Mouse (Mus musculus): ENCODE data around the gene Kmt2e. TPM values are rescaled to one million over a fixed set of nuclear protein-coding genes. Genes with fewer than 3 reads are reported as not detected.

Kmt2e gene
- polyA plus RNA-seq, 1 experiment from 2014 or later, result 45.3 TPM

GRCm38 (mm10) chr5:23401368-23401767, 32.9 kb upstream of the Kmt2e start:
- Histone ChIP-seq H3K36me3 (ENCODE audit: inconsistent target) (no peaks in the 10 kb centered on the region), H3K27ac (no peak overlapping the region), H3K4me3 (ENCODE audit: inconsistent target) (no peak overlapping the region), H3K79me2 (ENCODE audit: inconsistent target) (no peaks in the 10 kb centered on the region)
- 99% methylated on average over 9 of the region's 9 CpGs for WGBS (ENCODE audit: missing documents)

DNA sequence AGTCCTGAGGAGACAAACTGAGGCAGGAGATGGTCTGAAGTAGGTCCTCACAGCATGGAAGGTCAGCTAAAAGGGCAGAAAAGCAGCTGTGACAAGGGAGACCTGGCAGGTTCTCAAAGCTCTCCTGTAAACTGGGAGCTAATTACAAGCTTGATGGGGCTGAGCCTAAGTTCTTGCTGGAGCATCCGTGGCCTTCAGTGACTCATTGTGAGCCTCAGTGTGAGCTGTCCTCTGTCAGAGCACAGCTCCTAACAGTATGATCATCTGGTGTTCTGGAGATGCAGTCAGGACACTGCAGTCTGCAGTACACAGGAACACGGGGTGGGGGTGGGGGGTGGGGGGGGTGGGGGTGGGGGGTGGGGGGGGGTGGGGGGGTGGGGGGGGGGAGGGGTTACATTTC, 32.2 kb upstream of the Kmt2e start:
- Histone ChIP-seq H3K27ac (no peak overlapping the region), H3K79me2 (ENCODE audit: inconsistent target) (no peaks in the 10 kb centered on the region), H3K4me3 (ENCODE audit: inconsistent target) (no peak overlapping the region), H3K36me3 (ENCODE audit: inconsistent target) (no peaks in the 10 kb centered on the region)
- WGBS (ENCODE audit: missing documents), result no CpG with 5 or more reads among the region's 2 CpGs

- H3K27ac ChIP-seq, result no peak overlapping the region
- H3K79me2 ChIP-seq (ENCODE audit: inconsistent target), result no peaks in the 10 kb centered on the region
- no peak overlapping the region for H3K4me3 ChIP-seq (ENCODE audit: inconsistent target)
- 89% methylated on average over 11 of the region's 11 CpGs for WGBS (ENCODE audit: missing documents)
- H3K36me3 ChIP-seq (ENCODE audit: inconsistent target), result no peaks in the 10 kb centered on the region
Measured at GRCm38 (mm10) chr5:23403161-23403560, 31.1 kb upstream of the Kmt2e start.

GRCm38 (mm10) chr5:23405666-23406404, 28.4 kb upstream of the Kmt2e start:
- Histone ChIP-seq H3K27ac (no peak overlapping the region), H3K4me3 (ENCODE audit: inconsistent target) (no peak overlapping the region), H3K36me3 (ENCODE audit: inconsistent target) (no peaks in the 10 kb centered on the region), H3K79me2 (ENCODE audit: inconsistent target) (no peaks in the 10 kb centered on the region)
- 92% methylated on average over 12 of the region's 12 CpGs for WGBS (ENCODE audit: missing documents)

DNA sequence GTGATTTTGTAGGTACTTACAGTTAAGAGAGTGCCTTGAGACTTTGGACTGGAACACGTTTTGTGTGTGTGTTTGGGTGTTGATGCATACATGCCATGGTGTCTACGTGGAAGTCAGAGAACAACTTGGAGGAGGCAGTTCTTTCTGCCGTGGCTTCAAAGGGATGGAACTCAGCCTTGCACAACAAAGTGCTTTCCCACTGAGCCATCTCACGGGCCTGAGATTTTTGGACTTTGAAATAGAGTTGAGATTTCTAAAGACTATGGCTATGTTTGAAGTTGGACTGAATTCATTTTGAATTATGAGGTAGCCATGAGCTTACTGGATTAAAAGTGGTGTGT, 27.9 kb upstream of the Kmt2e start:
- 82% methylated on average over 4 of the region's 4 CpGs for WGBS (ENCODE audit: missing documents)
- no peak overlapping the region for H3K4me3 ChIP-seq (ENCODE audit: inconsistent target)
- no peak overlapping the region for H3K27ac ChIP-seq
- H3K79me2 ChIP-seq (ENCODE audit: inconsistent target), result peaks cover 3% of the 10 kb centered on the region; the same call in 1 of the 2 replicates
- H3K36me3 ChIP-seq (ENCODE audit: inconsistent target), result no peaks in the 10 kb centered on the region

DNA sequence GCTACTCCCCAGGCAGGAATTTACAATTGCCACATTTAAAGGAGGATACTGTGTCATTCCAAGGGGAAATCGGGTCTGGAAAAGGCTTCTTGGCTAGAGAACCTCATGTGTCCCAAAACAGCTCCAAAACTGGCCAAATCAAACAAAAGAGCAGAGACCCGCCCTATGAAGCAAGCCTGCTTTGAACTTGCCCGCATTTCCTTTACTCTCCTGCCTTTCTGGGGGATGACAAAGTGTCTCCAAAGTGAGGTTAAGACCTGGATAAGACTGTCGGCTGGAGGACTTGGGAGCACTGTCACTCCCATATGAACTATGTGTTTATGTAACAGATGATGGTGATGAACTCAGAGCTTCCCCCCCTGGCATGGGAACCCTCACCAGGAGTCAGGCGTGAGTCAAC, 26.1 kb upstream of the Kmt2e start:
- 93% methylated on average over 5 of the region's 5 CpGs for WGBS (ENCODE audit: missing documents)
- no peak overlapping the region for H3K27ac ChIP-seq
- no peaks in the 10 kb centered on the region for H3K36me3 ChIP-seq (ENCODE audit: inconsistent target)
- peaks cover 19% of the 10 kb centered on the region; the same call in 1 of the 2 replicates for H3K79me2 ChIP-seq (ENCODE audit: inconsistent target)
- no peak overlapping the region for H3K4me3 ChIP-seq (ENCODE audit: inconsistent target)

DNA sequence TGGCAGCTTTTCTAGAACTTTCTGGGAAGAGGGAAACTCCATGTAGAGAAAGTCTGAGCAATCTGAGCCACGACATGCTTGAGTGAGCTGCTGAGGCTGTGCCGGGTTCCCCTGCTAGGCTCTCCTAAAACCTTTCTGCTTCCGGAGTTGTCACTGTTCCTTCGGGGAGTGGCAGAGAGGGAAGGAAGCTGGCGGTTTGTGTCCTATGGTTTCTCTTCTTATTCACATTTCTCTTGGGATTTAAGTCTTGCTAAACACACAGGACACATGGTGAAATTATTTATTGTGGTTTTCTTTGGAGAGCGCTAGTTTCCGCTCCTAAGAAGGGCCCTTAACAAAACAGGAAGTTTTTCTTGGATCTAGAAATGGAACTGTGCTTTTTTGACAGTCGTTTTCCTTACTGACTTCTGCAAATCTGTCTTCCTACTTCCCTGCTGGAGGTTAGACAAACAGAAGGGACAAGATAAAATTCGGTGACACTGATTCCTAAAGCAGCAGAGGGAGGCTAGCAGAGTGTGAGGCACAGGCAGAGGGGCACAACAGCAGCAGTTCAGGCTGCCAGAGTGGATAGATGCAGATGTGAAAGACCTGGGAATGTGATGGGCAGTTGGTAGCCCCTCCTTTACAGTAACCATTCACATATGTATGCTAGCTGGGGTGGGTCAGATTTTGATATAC, 24.1 kb upstream of the Kmt2e start:
- Histone ChIP-seq H3K27ac (peak overlapping the region; percentile 82), H3K79me2 (ENCODE audit: inconsistent target) (peaks cover 39% of the 10 kb centered on the region), H3K4me3 (ENCODE audit: inconsistent target) (no peak overlapping the region), H3K36me3 (ENCODE audit: inconsistent target) (no peaks in the 10 kb centered on the region)
- WGBS (ENCODE audit: missing documents), result 4% methylated on average over 9 of the region's 9 CpGs

DNA sequence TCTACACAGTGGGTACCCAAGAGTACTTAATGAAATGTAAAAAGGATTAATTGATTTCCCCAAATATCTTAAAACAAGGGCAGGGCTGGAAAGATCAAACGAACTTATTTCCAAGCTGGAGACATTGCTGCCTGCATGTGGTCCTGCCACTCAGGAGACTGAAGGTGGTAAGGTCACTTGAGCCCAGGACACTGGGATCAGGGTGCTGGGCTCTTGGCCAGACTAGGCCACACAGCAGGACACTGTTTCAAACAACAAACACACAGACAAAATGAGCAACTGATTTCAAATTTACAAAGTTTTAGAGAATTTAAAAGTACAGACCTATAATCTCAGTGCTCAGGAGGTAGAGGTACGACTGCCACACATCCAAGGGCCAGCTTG, 23.5 kb upstream of the Kmt2e start:
- Histone ChIP-seq H3K27ac (peak overlapping the region; percentile 82), H3K4me3 (ENCODE audit: inconsistent target) (no peak overlapping the region), H3K79me2 (ENCODE audit: inconsistent target) (peaks cover 45% of the 10 kb centered on the region), H3K36me3 (ENCODE audit: inconsistent target) (no peaks in the 10 kb centered on the region)
- 67% methylated on average over 2 of the region's 2 CpGs for WGBS (ENCODE audit: missing documents)

- H3K36me3 ChIP-seq (ENCODE audit: inconsistent target), result no peaks in the 10 kb centered on the region
- H3K27ac ChIP-seq, result no peak overlapping the region
- peaks cover 54% of the 10 kb centered on the region for H3K79me2 ChIP-seq (ENCODE audit: inconsistent target)
- 94% methylated on average over 10 of the region's 10 CpGs for WGBS (ENCODE audit: missing documents)
- H3K4me3 ChIP-seq (ENCODE audit: inconsistent target), result no peak overlapping the region
Measured at GRCm38 (mm10) chr5:23411640-23412039, 22.6 kb upstream of the Kmt2e start.

DNA sequence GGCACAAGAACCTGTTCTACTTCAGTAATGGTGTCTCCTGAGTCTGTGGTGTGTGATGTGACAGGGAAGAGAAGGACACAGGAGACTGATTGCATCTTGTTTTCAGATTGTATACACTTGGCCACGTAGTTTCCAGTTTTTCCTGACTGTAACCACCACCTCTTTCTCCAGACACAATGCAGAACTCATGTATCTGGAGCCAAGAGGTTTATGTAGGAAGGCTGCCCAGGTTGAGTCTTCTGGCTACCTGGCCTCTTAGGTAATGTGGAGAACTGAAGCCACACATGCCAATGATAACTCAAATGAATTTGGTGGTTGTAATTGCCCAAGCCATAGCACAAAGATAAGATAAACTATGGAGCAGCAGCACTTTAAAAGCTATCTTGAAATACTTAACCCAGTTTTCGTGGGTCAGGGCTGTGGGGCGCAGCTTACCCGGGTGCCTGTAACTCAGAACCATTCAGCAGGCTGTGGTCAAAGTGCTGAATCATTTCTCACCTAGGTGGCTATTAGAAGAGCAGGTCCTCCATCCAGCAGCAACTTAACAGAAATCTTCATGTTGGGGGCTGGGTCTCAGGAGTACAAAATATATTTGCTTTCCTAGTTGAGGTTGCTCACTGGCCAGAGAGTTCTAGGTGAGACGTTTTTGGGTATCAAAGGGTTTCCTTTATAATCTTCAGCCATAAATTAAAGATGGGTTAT, 21.8 kb upstream of the Kmt2e start:
- H3K36me3 ChIP-seq (ENCODE audit: inconsistent target), result no peaks in the 10 kb centered on the region
- H3K4me3 ChIP-seq (ENCODE audit: inconsistent target), result no peak overlapping the region
- H3K79me2 ChIP-seq (ENCODE audit: inconsistent target), result peaks cover 62% of the 10 kb centered on the region
- no peak overlapping the region for H3K27ac ChIP-seq
- WGBS (ENCODE audit: missing documents), result 66% methylated on average over 4 of the region's 5 CpGs

GRCm38 (mm10) chr5:23413058-23413457, 21.2 kb upstream of the Kmt2e start:
- H3K27ac ChIP-seq, result no peak overlapping the region
- H3K4me3 ChIP-seq (ENCODE audit: inconsistent target), result no peak overlapping the region
- 77% methylated on average over 4 of the region's 4 CpGs for WGBS (ENCODE audit: missing documents)
- H3K79me2 ChIP-seq (ENCODE audit: inconsistent target), result peaks cover 66% of the 10 kb centered on the region
- no peaks in the 10 kb centered on the region for H3K36me3 ChIP-seq (ENCODE audit: inconsistent target)

DNA sequence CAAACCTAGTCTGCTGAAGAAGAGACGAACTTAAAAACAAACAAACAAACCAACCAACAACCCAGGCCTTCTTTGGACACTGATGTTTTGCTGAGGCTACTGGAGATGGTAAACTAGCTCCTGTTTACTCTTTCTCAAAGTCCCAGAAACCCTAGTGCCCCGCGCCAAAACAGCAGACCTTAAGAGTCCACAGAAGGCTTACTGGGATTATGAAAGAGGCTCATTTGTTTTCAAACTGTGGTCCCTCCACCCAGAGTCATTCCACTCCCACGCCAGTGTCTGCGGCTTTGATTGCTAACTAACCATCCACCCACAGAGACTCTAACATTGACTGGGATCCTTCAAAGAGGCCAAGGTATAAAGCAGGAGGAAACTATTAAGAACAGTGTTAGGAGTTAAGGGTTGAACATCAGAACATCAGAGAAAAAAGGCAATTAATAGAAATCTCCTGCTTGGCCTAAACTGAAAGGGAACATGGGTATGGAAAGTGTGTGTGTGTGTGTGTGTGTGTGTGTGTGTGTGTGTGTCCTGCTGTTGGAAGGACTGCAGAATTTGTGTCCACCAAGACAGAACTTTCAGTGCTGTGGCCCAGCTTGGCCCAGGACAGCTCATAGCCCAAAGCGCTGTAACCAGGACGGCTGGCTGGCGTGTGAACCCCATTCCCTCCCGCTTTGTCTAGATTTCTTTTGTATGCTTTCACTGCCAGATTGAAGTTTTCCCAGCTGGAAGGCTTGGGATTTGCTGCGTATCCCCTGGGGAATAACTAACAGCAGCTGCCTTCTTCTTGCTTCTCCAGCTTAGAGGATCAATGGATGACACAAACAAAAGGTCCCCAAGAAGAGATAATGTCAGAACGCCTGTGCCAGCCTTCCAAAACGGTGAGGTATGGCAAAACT, 20.4 kb upstream of the Kmt2e start:
- 91% methylated on average over 12 of the region's 12 CpGs for WGBS (ENCODE audit: missing documents)
- Histone ChIP-seq H3K4me3 (ENCODE audit: inconsistent target) (no peak overlapping the region), H3K27ac (no peak overlapping the region), H3K79me2 (ENCODE audit: inconsistent target) (peaks cover 66% of the 10 kb centered on the region), H3K36me3 (ENCODE audit: inconsistent target) (no peaks in the 10 kb centered on the region)

DNA sequence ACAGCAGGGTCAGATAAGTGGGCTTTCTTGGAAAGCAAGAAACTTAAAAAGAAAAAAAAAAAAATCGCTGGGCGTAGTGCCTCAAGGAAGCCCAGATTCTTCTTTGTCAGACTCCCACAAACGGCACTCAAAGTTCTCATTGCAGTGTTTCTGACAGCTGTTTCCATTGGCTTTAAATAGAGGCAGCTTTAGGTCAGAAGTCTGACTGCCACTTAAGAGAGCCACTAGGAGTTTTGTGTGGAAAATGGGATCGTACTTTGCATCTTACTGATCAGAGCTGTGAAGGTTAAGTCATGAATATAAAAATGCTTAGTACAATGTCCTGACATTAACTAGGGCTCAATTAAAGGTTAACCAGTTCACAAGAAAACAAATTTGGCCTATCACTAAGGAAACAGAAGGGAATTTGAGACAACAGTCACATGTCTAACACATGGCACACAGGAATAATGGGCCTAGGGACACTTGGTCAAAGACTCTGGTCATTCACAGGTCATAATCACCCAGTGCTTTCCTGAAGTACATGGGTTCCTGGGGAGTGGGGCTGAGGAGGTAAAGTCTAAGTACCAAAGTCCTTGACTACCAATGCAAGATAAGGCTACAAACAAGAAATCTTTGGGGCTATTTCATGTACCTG, 19.6 kb upstream of the Kmt2e start:
- Histone ChIP-seq H3K27ac (no peak overlapping the region), H3K4me3 (ENCODE audit: inconsistent target) (no peak overlapping the region), H3K79me2 (ENCODE audit: inconsistent target) (peaks cover 74% of the 10 kb centered on the region), H3K36me3 (ENCODE audit: inconsistent target) (no peaks in the 10 kb centered on the region)
- WGBS (ENCODE audit: missing documents), result 82% methylated on average over 4 of the region's 4 CpGs
